Mouse (Mus musculus): ENCODE measurements at regions not wholly inside any gene's neighbourhood (a gene's known extent, or its start where the extent isn't known, plus 50 kb on each side); places are given as distances from the start of the nearest gene placed in this dataset.

- POLR2A ChIA-PET: no interaction called here
- CTCF ChIA-PET: no interaction called here
Observed at GRCm38 (mm10) chr3:60897628-60898269, 104.8 kb upstream of the P2ry1 start.

- CTCF ChIA-PET: no interaction called here
- POLR2A ChIA-PET: no interaction called here
Observed at GRCm38 (mm10) chr3:60898720-60899119, 103.9 kb upstream of the P2ry1 start.

- ChIA-PET CTCF (no interaction called here), POLR2A (no interaction called here)
Observed at GRCm38 (mm10) chr3:60901571-60901970, 101.0 kb upstream of the P2ry1 start.

GRCm38 (mm10) chr3:60916411-60916810, 86.2 kb upstream of the P2ry1 start:
- CTCF ChIA-PET: no interaction called here
- POLR2A ChIA-PET: no interaction called here

- ChIA-PET POLR2A (no interaction called here), CTCF (no interaction called here)
Observed at GRCm38 (mm10) chr3:60917271-60917670, 85.3 kb upstream of the P2ry1 start.

- CTCF ChIA-PET: no interaction called here
- POLR2A ChIA-PET: no interaction called here
Observed at GRCm38 (mm10) chr3:60926024-60926547, 76.5 kb upstream of the P2ry1 start.

- POLR2A ChIA-PET: interaction anchor here in 1 of 4 experiments (0.7 kb wide), 1 partner anchor 9 kb away, joined by 3 read pairs; no protein-coding TSS in a partner anchor
- CTCF ChIA-PET: no interaction called here
Observed at GRCm38 (mm10) chr3:60928910-60929309, 73.7 kb upstream of the P2ry1 start.

- POLR2A ChIA-PET: no interaction called here
- CTCF ChIA-PET: no interaction called here
Observed at GRCm38 (mm10) chr3:60934492-60934891, 68.1 kb upstream of the P2ry1 start.

GRCm38 (mm10) chr3:60941451-60941850, 61.1 kb upstream of the P2ry1 start:
- CTCF ChIA-PET: no interaction called here
- POLR2A ChIA-PET: no interaction called here

- ChIA-PET POLR2A (no interaction called here), CTCF (no interaction called here)
Observed at GRCm38 (mm10) chr3:60948897-60949296, 53.7 kb upstream of the P2ry1 start.
